Mouse (Mus musculus) left cerebral cortex, adult 2 months (tissue): Measurements from ENCODE around the gene Ovol1. TPM values are rescaled to one million over a fixed set of nuclear protein-coding genes. Genes with fewer than 3 reads are reported as not detected.

Experiments
- DNase-seq, 2 experiments: peaks; one replicate each; pipeline ENCODE4 v3.0.0; 2021 to 2022; ENCODE audit warnings: low spot score in 2 of 2, mixed read lengths in 1 of 2; ENCODE audit errors: extremely low spot score in 1 of 2
- H3K27ac ChIP-seq: fragments of 200-600 bp; 2 replicates; pipeline ENCODE4 v1.8.1; 2022
- H3K4me3 ChIP-seq: fragments of 200-600 bp; 2 replicates; pipeline ENCODE4 v1.8.1; 2022
- CTCF ChIP-seq: fragments of 200-600 bp; IDR thresholded peaks from 2 replicates; pipeline ENCODE4 v1.8.1; 2022; ENCODE audit warnings: antibody characterized with exemption, mild to moderate bottlenecking, moderate library complexity
- intact Hi-C: fragments of 180-260 bp; cut with DNase I; formaldehyde crosslinking; loops from one replicate; pipeline ENCODE4 v1.15.1; 2025
- total RNA-seq, 2 experiments: library from RNA; stranded (reverse); gene quantifications; 2 replicates each; pipeline ENCODE4 v1.2.3; 2021

Ovol1 gene
- total RNA-seq, 2 experiments from 2014 or later, result not detected

GRCm38 (mm10) chr19:5567534-5568469, 7.4 kb upstream of the Ovol1 start, which contains the start of gene Ap5b1:
TSS of gene Ap5b1 (plus strand) at chr19:5568025.
- DNase-seq, result peak; percentile 84 to 86
- Histone ChIP-seq H3K27ac (peak within 1 kb of the TSS; percentile 93), H3K4me3 (peak within 1 kb of the TSS; percentile 91)
- TF ChIP-seq CTCF, result peak; percentile 96
- intact Hi-C loops, result loop anchor here (1.0 to 5.0 kb wide), 2 partner anchors 39 to 106 kb away; partner anchors contain the start of gene Fibp

DNA sequence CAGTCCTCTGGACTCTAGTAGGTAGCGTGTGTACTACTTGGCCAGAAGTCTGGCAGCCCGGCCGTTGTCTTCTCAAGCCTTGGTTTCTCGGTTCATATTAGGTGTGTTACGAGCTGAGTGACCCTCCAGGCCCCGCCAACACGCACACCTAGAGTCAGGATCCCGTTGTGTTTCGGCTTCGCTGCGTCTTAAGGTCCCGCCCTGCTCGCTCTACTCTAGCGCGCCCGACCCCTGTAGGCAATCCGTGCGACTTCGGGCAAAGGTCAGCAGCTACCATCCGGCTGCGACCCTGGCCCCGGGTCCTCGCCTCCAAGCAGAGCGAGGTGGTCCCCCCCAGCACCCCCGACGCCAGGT, 6.7 kb upstream of the Ovol1 start:
- no peak for TF ChIP-seq CTCF
- peak overlapping the region; percentile 91 for H3K4me3 ChIP-seq
- peak overlapping the region; percentile 93 for H3K27ac ChIP-seq
- DNase-seq, result no peak
- intact Hi-C loops, result loop anchor here (1.0 to 5.0 kb wide), 2 partner anchors 38 to 105 kb away; partner anchors contain the start of gene Fibp

DNA sequence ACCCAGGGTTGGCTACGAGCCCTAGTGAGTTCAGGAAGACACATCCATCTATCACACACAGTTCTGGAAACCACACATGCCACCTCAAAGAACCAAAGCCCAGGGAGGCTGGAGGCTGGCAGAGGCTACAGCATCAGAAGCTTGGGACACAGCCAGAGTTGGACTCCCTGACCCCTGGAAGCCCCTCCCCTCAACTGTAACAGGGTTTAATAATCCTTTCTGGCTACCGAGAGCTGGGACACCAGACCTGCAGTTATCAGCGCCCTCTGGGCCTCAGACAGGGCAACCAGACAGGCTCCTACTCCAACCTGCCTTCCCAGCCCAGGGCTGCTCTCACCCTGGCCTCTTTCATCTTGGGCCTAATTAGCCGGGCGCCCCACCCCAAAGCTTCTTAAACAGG, 5.9 kb upstream of the Ovol1 start:
- TF ChIP-seq CTCF, result no peak
- intact Hi-C loops, result loop anchor here (5.0 kb wide), 1 partner anchor 104 kb away; the partner anchor contains the start of gene Fibp
- DNase-seq, result no peak
- Histone ChIP-seq H3K27ac (no peak overlapping the region), H3K4me3 (no peak overlapping the region)

DNA sequence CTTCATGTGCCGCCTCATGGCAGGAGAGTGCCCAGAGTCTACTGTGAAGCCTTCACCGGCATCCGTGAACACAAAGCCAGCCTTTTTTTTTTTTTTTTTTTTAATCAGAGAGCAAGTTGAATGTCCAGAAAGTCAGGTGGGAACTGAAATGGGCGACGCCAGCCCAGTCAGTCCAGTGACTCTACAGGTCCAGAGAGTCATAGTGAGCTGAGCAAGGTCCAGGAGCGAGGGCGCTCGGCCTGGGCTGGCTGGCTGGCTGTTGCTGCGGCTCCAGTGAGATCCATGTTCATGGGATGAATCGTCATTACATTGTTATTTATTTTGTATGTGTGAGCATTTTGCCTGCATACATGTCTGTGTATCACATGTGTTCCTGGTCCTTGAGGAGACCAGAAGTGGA, 2.3 kb upstream of the Ovol1 start:
- intact Hi-C loops, result no loop called here
- no peak for TF ChIP-seq CTCF
- no peak for DNase-seq
- H3K4me3 ChIP-seq, result no peak overlapping the region
- H3K27ac ChIP-seq, result no peak overlapping the region

DNA sequence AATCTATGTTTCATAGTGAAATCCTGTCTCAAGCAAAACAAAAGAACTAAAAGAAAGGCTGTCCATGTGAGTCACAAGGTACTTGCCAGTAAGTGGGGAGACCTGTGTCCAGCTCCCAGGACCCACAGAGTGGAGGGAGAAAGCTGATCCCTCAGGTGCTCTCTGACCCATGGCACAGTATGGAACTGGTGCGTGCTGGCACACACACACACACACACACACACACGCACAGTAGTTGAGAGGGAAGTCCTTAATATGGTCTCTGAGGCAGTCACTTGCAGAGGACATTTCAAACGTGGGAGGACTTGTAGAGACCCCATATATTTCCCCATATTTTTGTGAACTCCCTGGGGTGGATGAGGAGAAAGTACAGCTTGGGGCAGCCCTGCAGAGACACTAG, 1.4 kb upstream of the Ovol1 start:
- no peak for TF ChIP-seq CTCF
- intact Hi-C loops, result no loop called here
- no peak overlapping the region for H3K27ac ChIP-seq
- DNase-seq, result no peak
- no peak overlapping the region for H3K4me3 ChIP-seq

DNA sequence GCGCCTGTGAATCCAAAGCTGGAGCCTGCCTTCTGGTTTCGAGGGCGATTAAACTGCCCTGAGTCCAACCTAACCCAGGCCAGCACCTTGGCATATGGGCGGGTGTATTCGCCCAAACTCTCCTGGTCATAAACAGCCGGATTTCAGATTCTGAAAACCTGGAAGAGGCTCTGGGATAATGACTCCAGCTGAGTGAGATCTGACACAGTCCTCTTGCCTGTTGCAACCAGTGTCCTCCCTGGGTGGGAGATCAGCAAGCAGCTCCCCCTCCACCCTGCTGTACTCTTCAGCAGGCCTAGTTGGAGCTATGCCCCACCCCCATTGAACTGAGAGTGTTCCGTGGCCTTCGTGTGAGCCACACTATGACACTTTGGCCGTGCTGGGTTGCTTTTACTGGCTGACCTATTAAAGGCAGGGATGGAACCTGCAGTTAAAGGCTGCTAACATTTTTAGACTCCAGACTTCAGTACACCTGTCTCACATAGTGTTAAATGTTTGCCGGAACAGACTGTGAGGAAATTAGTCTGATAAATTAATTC, 875 bp upstream of the Ovol1 start:
- Histone ChIP-seq H3K27ac (no peak overlapping the region), H3K4me3 (no peak overlapping the region)
- TF ChIP-seq CTCF, result no peak
- intact Hi-C loops, result no loop called here
- DNase-seq, result no peak

- no peak for DNase-seq
- no peak overlapping the region for H3K27ac ChIP-seq
- H3K4me3 ChIP-seq, result peak overlapping the region; percentile 33
- intact Hi-C loops, result no loop called here
- no peak for TF ChIP-seq CTCF
Measured at GRCm38 (mm10) chr19:5559631-5560456, 602 bp downstream of the Ovol1 start.

GRCm38 (mm10) chr19:5559229-5559628, 1.2 kb downstream of the Ovol1 start:
- Histone ChIP-seq H3K4me3 (no peak overlapping the region), H3K27ac (no peak overlapping the region)
- intact Hi-C loops, result no loop called here
- no peak for DNase-seq
- TF ChIP-seq CTCF, result no peak

GRCm38 (mm10) chr19:5558770-5559169, 1.7 kb downstream of the Ovol1 start:
- Histone ChIP-seq H3K27ac (no peak overlapping the region), H3K4me3 (no peak overlapping the region)
- no peak for DNase-seq
- intact Hi-C loops, result no loop called here
- no peak for TF ChIP-seq CTCF

- intact Hi-C loops, result no loop called here
- Histone ChIP-seq H3K27ac (no peak overlapping the region), H3K4me3 (no peak overlapping the region)
- no peak for TF ChIP-seq CTCF
- no peak for DNase-seq
Measured at GRCm38 (mm10) chr19:5558169-5558568, 2.3 kb downstream of the Ovol1 start.

DNA sequence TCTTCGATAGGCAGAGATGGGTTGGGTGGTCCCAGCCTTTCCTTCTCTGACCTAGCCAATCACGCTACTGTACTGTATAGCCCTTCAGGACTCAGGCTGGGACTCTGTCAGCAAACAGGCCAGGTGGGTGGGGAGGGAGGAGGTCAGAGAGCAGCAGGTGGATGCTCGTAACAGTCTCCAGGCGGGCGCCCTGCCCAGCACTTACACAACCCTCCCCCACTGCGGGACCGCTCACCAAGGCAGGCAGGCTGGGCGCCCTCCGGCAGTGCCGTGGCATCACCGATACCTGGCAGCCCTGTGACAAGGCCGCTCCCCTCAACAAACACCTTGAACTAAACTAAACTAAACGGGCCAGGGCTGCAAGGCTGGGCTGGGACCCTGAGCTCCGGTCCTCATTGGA, 6.2 kb downstream of the Ovol1 start:
- TF ChIP-seq CTCF, result no peak
- intact Hi-C loops, result no loop called here
- DNase-seq, result no peak

GRCm38 (mm10) chr19:5553802-5554201, 6.6 kb downstream of the Ovol1 start:
- Histone ChIP-seq H3K27ac (no peak overlapping the region), H3K4me3 (no peak overlapping the region)
- intact Hi-C loops, result no loop called here
- TF ChIP-seq CTCF, result no peak
- DNase-seq, result no peak

More for the DNA sequence above, 6.2 kb downstream of the Ovol1 start:
- no peak overlapping the region for H3K4me3 ChIP-seq
- H3K27ac ChIP-seq, result no peak overlapping the region
